Mouse (Mus musculus) cortical plate, adult 2 months (tissue): ENCODE results near the gene Homer2.

Experiments
- CTCF ChIP-seq: fragments of 200-500 bp; IDR thresholded peaks from 2 replicates; pipeline ENCODE4 v1.5.1; 2011; ENCODE audit warnings: mild to moderate bottlenecking, control low read depth, low read length; ENCODE audit not compliant: insufficient read depth; ENCODE audit errors: extremely low read depth
- POLR2A ChIP-seq: fragments of 200-500 bp; IDR thresholded peaks from 2 replicates; pipeline ENCODE4 v1.6.1; 2011; ENCODE audit warnings: mild to moderate bottlenecking, low read length, control low read depth; ENCODE audit not compliant: insufficient read depth; ENCODE audit errors: extremely low read depth

GRCm38 (mm10) chr7:81559231-81559980, 147.9 kb downstream of the Homer2 start:
- TF ChIP-seq CTCF: no peak
- no peak for TF ChIP-seq POLR2A
